Comparison of ENCODE assay signal across 23 mouse cellular contexts in the genomic region with DNA sequence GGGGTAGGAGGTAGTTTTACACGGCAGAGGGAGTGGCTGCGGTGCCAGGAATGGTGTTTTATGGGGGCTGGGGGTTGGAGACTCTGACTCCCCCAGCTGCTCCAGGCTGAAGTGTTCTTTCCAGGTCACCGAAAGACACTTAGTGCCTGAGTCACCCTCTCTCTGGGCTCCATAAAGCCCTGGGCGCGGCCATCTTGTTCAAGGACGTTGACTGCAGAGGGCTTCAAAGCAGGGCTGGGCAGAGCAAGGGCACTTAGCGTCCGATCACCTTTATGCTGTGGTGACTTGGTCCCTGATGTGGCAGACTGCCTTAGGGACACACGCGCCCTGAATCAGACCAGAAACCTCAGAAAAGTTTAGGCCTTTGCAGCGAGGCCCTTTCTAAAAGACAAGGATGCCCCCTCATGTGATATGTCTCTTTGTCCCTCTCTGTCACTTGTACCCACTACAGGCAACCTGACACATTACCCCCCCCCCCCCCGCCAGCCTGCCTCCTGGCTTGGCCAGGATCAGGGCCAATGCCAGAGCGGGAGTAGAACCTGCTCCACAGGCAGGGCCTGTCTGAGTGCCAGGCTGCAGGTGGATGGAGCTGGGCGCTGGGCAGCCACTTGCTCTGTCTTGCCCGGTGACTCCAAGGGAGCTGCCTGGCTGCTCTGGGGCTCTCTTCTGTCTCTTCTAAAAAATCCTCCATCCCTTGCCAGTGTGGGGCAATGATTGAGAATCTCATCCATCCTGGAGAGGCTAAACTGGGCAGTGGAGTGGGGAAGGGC. TPM values are rescaled to one million over a fixed set of nuclear protein-coding genes. Genes with fewer than 3 reads are reported as not detected.
DNase-seq lines count a peak whose midpoint lies in the region.
"Had no signal": no experiment of that assay in that cellular context is flagged by ENCODE, and none has a peak within 500 bp of the region (broad histone marks: within the 10 kb centered on the region; RNA-seq: fewer than 3 reads in every experiment).

No protein-coding gene starts in this region.

- DNase-seq in adrenal gland, adult 2 months: peak; percentile 71
- DNase-seq in adrenal gland, postnatal 4 days (ENCODE audit: low spot score in 2 of 2): no peak
- DNase-seq in urinary bladder, postnatal 14 days (ENCODE audit: low spot score): peak; percentile 75
- DNase-seq in urinary bladder, adult 2 months (ENCODE audit: low spot score): no peak
- DNase-seq in adrenal gland, postnatal 25 days: peak; percentile 46
- no peak for DNase-seq in layer of hippocampus, adult 9-11 months
- no peak for DNase-seq in right cerebral cortex, adult 2 months (ENCODE audit: low spot score in 2 of 2)
- DNase-seq: cerebellum, adult 11-12 months; cerebellum, adult 9-10 months; cerebellum, postnatal 25 days; gastrocnemius, postnatal 36 days; heart, postnatal 4 days had no signal

RNA-seq across cellular contexts. Expression of a gene that starts 18.7 kb away (rescaled TPM):
- under 1 TPM; 0.29 to 0.41 TPM for total RNA-seq in adrenal gland, adult 2 months (2021)
- 0.27 and 0.35 TPM in 2 replicates for polyA plus RNA-seq in adrenal gland, adult 2 months (2012; rRNA removed)
- under 1 TPM; 0.08 to 0.17 TPM for total RNA-seq in adrenal gland, postnatal 4 days (2021)
- polyA plus RNA-seq in urinary bladder, adult 2 months (2012; rRNA removed): 0.08 and 0.15 TPM in 2 replicates
- 0.36 and 0.86 TPM in 2 replicates for total RNA-seq in adrenal gland, postnatal 25 days (2021)
- total RNA-seq: gastrocnemius, adult 8-10 months; heart, postnatal 4 days; MEL had no signal
- polyA plus RNA-seq: forebrain, embryonic 11.5 days; forebrain, embryonic 15.5 days; heart, postnatal 0 days; hindbrain, embryonic 12.5 days; hindbrain, embryonic 16.5 days had no signal

RNA-seq across cellular contexts. Expression of a gene that starts 24.4 kb away (rescaled TPM):
- total RNA-seq in adrenal gland, adult 2 months (2021): 10 to 100 TPM; 35.3 to 44.1 TPM
- polyA plus RNA-seq in adrenal gland, adult 2 months (2012; rRNA removed): 60.4 and 65.4 TPM in 2 replicates
- total RNA-seq in adrenal gland, postnatal 4 days (2021): 10 to 100 TPM; 55.7 to 67.1 TPM
- polyA plus RNA-seq in urinary bladder, adult 2 months (2012; rRNA removed): 91.5 and 94.3 TPM in 2 replicates
- total RNA-seq in adrenal gland, postnatal 25 days (2021): 27.3 and 45.5 TPM in 2 replicates

RNA-seq across cellular contexts. Expression of a gene that starts 39.4 kb away (rescaled TPM):
- 10 to 100 TPM; 57.3 to 61.3 TPM for total RNA-seq in adrenal gland, adult 2 months (2021)
- 161 and 184 TPM in 2 replicates for polyA plus RNA-seq in adrenal gland, adult 2 months (2012; rRNA removed)
- 10 to 100 TPM; 58.2 to 58.3 TPM for total RNA-seq in adrenal gland, postnatal 4 days (2021)
- polyA plus RNA-seq in urinary bladder, adult 2 months (2012; rRNA removed): 44.2 and 44.9 TPM in 2 replicates
- 57.0 and 63.2 TPM in 2 replicates for total RNA-seq in adrenal gland, postnatal 25 days (2021)

RNA-seq across cellular contexts. Expression of a gene that starts 44.9 kb away (rescaled TPM):
- total RNA-seq in adrenal gland, adult 2 months (2021): 10 to 100 TPM; 25.1 to 28.0 TPM
- polyA plus RNA-seq in adrenal gland, adult 2 months (2012; rRNA removed): 15.7 and 26.0 TPM in 2 replicates
- 10 to 100 TPM; 15.3 to 16.2 TPM for total RNA-seq in adrenal gland, postnatal 4 days (2021)
- 3.3 and 4.1 TPM in 2 replicates for polyA plus RNA-seq in urinary bladder, adult 2 months (2012; rRNA removed)
- total RNA-seq in adrenal gland, postnatal 25 days (2021): 20.9 and 23.2 TPM in 2 replicates

RNA-seq across cellular contexts. Expression of a gene that starts 54.4 kb away (rescaled TPM):
- not detected for total RNA-seq in adrenal gland, adult 2 months (2021)
- polyA plus RNA-seq in adrenal gland, adult 2 months (2012; rRNA removed): 0.20 and 0.22 TPM in 2 replicates
- 1 to 10 TPM in 1 of 2 experiments, under 1 TPM in 1; 0.11 to 1.8 TPM for total RNA-seq in adrenal gland, postnatal 4 days (2021)
- polyA plus RNA-seq in urinary bladder, adult 2 months (2012; rRNA removed): 0.04 and 0.07 TPM in 2 replicates
- not detected in 2 replicates for total RNA-seq in adrenal gland, postnatal 25 days (2021)
- total RNA-seq: gastrocnemius, adult 8-10 months; gastrocnemius, postnatal 36 days; heart, postnatal 4 days; MEL had no signal
- polyA plus RNA-seq: C2C12; cortical plate, adult 2 months; embryonic facial prominence, embryonic 12.5 days; forebrain, embryonic 11.5 days; forebrain, embryonic 15.5 days; heart, embryonic 13.5 days; heart, postnatal 0 days; hindbrain, embryonic 12.5 days; hindbrain, embryonic 16.5 days had no signal

Comparison
In these comparisons a context has a peak if more than half of its experiments do, and no peak if none do; other contexts are left out.
1. DNase-seq: peak in adrenal gland, adult 2 months (single experiment), urinary bladder, postnatal 14 days (single experiment) and adrenal gland, postnatal 25 days (single experiment); none in adrenal gland, postnatal 4 days (0 of 2), urinary bladder, adult 2 months (single experiment), layer of hippocampus, adult 9-11 months (single experiment) and right cerebral cortex, adult 2 months (0 of 2).